Mouse (Mus musculus) cerebellum, adult 9-10 months (tissue): ENCODE measurements around the gene Siva1.

ENCODE experiments used
- DNase-seq: peaks from one replicate; pipeline ENCODE4 v3.0.0; 2022

The Siva1 gene

GRCm38 (mm10) chr12:112679027-112679996, 34.8 kb downstream of the Siva1 start:
- DNase-seq: no peak

GRCm38 (mm10) chr12:112683351-112683750, 38.9 kb downstream of the Siva1 start:
- no peak for DNase-seq

GRCm38 (mm10) chr12:112688458-112688857, 44.0 kb downstream of the Siva1 start:
- no peak for DNase-seq

- peak; percentile 94 for DNase-seq
These were observed 49.0 kb downstream of the Siva1 start for GRCm38 (mm10) chr12:112693185-112694126.

GRCm38 (mm10) chr12:112694127-112694475, 49.6 kb downstream of the Siva1 start:
- DNase-seq: no peak

- no peak for DNase-seq
These were observed 52.4 kb downstream of the Siva1 start for GRCm38 (mm10) chr12:112696806-112697425.
